Mouse (Mus musculus) liver, embryonic 15.5 days (tissue): Measurements from ENCODE around the gene Cacybp. TPM values are rescaled to one million over a fixed set of nuclear protein-coding genes. Genes with fewer than 3 reads are reported as not detected.

Source experiments
- ATAC-seq: fragments of 200-750 bp; cut with Nextera tagmentation; 2 replicates; pipeline ENCODE4 v1.8.0; 2017; ENCODE audit warnings: moderate number of reproducible peaks, mild to moderate bottlenecking, moderate library complexity; ENCODE audit not compliant: insufficient read depth
- H3K27ac ChIP-seq: fragments of 300-500 bp; sonication (generic); replicated peaks from 2 replicates; pipeline ENCODE4 v1.5.1; 2015; ENCODE audit warnings: mild to moderate bottlenecking, inconsistent platforms
- H3K27me3 ChIP-seq: fragments of 300-500 bp; sonication (generic); 2 replicates; pipeline ENCODE4 v1.6.1; 2015; ENCODE audit warnings: mild to moderate bottlenecking, inconsistent platforms
- H3K36me3 ChIP-seq: fragments of 300-500 bp; sonication (generic); replicated peaks from 2 replicates; pipeline ENCODE4 v1.6.1; 2015; ENCODE audit warnings: moderate library complexity, mild to moderate bottlenecking, inconsistent platforms
- H3K4me1 ChIP-seq: fragments of 300-500 bp; sonication (generic); replicated peaks from 2 replicates; pipeline ENCODE4 v1.6.1; 2015; ENCODE audit warnings: inconsistent platforms
- H3K4me2 ChIP-seq: fragments of 300-500 bp; sonication (generic); 2 replicates; pipeline ENCODE4 v1.6.1; 2015; ENCODE audit warnings: moderate library complexity, mild to moderate bottlenecking, inconsistent platforms
- H3K4me3 ChIP-seq: fragments of 300-500 bp; sonication (generic); replicated peaks from 2 replicates; pipeline ENCODE4 v1.5.1; 2015; ENCODE audit warnings: mild to moderate bottlenecking, inconsistent platforms
- H3K9ac ChIP-seq: fragments of 300-500 bp; sonication (generic); 2 replicates; pipeline ENCODE4 v1.6.1; 2015; ENCODE audit warnings: moderate library complexity, mild to moderate bottlenecking, inconsistent platforms
- H3K9me3 ChIP-seq: fragments of 300-500 bp; sonication (generic); replicated peaks from 2 replicates; pipeline ENCODE4 v1.6.1; 2016; ENCODE audit warnings: inconsistent platforms
- WGBS: fragments of 180-500 bp; shearing (Covaris S2); methylation state at CpG from one replicate; pipeline ENCODE4 v1.1.7; 2015; ENCODE audit warnings: mixed read lengths; ENCODE audit not compliant: insufficient replicate concordance; 5-methylcytosine and 5-hydroxymethylcytosine counted together
- polyA plus RNA-seq: library from polyadenylated mRNA; unstranded; fragments of >200 nt; fragmentation: Nextera tagmentation; extraction: Ambion mirVana; gene quantifications from 2 replicates; pipeline ENCODE4 v1.2.1, GENCODE M21; 2015

Cacybp gene
- polyA plus RNA-seq, 1 experiment from 2014 or later, result 117 TPM

DNA sequence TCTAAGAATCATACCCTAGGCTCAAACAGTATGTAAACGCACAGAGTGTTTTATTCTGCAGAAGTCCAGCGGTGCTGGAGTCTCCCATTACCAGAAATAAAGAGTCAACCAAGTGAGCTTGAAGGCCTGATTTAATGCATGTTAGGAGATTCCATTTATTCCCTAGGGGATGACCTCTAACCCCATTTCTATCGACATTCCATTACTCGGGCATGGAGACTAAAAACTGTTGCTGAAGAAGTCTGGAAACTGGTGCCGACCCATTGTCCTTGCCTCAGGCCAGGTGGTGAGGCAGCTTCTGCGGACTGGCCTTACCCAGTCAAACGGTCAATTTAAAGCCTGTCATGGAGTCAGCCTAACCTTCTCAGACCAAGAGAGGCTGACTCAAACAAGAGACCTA lies 1.5 kb upstream of the Cacybp start:
- Histone ChIP-seq H3K9ac (no peak overlapping the region), H3K27me3 (no peaks in the 10 kb centered on the region), H3K4me2 (peak overlapping the region; percentile 82), H3K4me1 (peaks cover 31% of the 10 kb centered on the region), H3K9me3 (no peaks in the 10 kb centered on the region), H3K36me3 (no peaks in the 10 kb centered on the region; the same call in 1 of the 2 replicates), H3K4me3 (peak overlapping the region; percentile 91), H3K27ac (no peak overlapping the region)
- no peak for ATAC-seq
- 85% methylated on average over 7 of the region's 7 CpGs for WGBS

- peak overlapping the region; percentile 91 for H3K4me3 ChIP-seq
- under 1% methylated on average over 45 of the region's 45 CpGs for WGBS
Measured at GRCm38 (mm10) chr1:160212123-160212691, 468 bp downstream of the Cacybp start.

DNA sequence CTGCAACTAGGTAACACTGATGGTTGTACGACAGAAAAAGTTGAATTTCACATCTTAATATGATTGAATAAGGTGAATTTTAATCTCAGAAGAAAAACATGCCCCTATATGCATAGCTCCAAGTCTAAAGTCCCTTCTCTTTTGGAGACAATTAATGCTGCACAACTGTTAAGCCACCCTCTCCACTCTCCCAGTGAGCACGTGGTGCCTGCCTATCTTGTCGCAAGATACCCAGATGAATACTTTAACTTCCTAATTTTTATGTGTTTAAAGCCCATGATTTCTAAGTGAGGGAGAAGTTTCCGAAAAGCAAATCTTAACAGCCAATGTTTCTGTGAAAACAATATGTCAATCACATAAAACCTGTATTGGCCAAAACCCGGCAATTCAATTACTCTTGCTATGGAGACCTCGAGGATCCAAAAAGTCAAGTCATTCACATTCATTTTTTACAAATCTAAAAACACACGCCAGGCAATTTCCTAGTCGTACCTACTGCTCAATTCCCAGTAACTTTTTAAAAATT lies 1.0 kb downstream of the Cacybp start:
- peak overlapping the region; percentile 94 for H3K27ac ChIP-seq
- no peaks in the 10 kb centered on the region for H3K9me3 ChIP-seq
- H3K27me3 ChIP-seq, result no peaks in the 10 kb centered on the region
- H3K36me3 ChIP-seq, result peaks cover 14% of the 10 kb centered on the region
- WGBS, result under 1% methylated on average over 8 of the region's 8 CpGs
- H3K4me1 ChIP-seq, result peaks cover 31% of the 10 kb centered on the region
- H3K4me3 ChIP-seq, result peak overlapping the region; percentile 91
- H3K4me2 ChIP-seq, result peak overlapping the region; percentile 82
- ATAC-seq, result no peak
- H3K9ac ChIP-seq, result peak overlapping the region; percentile 89

More at GRCm38 (mm10) chr1:160212123-160212691, 468 bp downstream of the Cacybp start:
- Histone ChIP-seq H3K27me3 (no peaks in the 10 kb centered on the region), H3K9ac (peak overlapping the region; percentile 89), H3K9me3 (no peaks in the 10 kb centered on the region), H3K36me3 (peaks cover 8% of the 10 kb centered on the region), H3K4me2 (peak overlapping the region; percentile 82), H3K4me1 (peaks cover 31% of the 10 kb centered on the region), H3K27ac (peak overlapping the region; percentile 94)
- ATAC-seq, result peak; percentile 59

DNA sequence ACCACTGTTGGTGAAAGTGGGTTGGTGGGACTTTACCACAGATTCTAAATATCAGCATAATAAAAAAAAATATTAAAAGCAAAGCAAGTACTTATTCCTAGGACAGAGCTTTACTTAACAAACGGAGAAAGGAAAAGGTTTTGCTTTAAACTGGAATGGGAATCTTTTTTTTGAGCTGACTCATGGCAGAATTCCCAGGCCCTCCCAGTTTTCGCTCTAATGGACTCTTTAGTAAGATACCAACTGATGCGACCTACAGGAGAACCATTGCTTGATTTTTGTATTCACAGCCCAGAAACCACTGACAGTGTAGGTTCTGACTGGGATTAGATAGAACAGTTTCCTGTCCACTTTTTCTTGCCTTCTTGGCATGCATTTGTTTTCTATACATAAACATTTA lies 2.1 kb downstream of the Cacybp start:
- Histone ChIP-seq H3K4me3 (peak overlapping the region; percentile 91), H3K4me2 (peak overlapping the region; percentile 82), H3K9ac (peak overlapping the region; percentile 89), H3K27ac (no peak overlapping the region), H3K4me1 (peaks cover 31% of the 10 kb centered on the region), H3K27me3 (no peaks in the 10 kb centered on the region), H3K36me3 (peaks cover 25% of the 10 kb centered on the region), H3K9me3 (no peaks in the 10 kb centered on the region)
- ATAC-seq, result no peak
- WGBS, result 30% methylated on average over 3 of the region's 3 CpGs

- no peak overlapping the region for H3K4me3 ChIP-seq
- no peaks in the 10 kb centered on the region for H3K27me3 ChIP-seq
- H3K4me1 ChIP-seq, result peaks cover 35% of the 10 kb centered on the region
- no peaks in the 10 kb centered on the region for H3K9me3 ChIP-seq
- no peak overlapping the region for H3K27ac ChIP-seq
- H3K9ac ChIP-seq, result 0 out of 2 replicates have a peak overlapping the region, but pooled peaks have one; percentile 25
- peak overlapping the region; percentile 27 for H3K4me2 ChIP-seq
- peaks cover 31% of the 10 kb centered on the region for H3K36me3 ChIP-seq
- ATAC-seq, result no peak
- 33% methylated on average over 2 of the region's 2 CpGs for WGBS
Measured at GRCm38 (mm10) chr1:160209844-160210243, 2.8 kb downstream of the Cacybp start.

GRCm38 (mm10) chr1:160205486-160205885 lies 7.2 kb downstream of the Cacybp start:
- no peak overlapping the region for H3K9ac ChIP-seq
- peaks cover 66% of the 10 kb centered on the region for H3K36me3 ChIP-seq
- no peaks in the 10 kb centered on the region for H3K9me3 ChIP-seq
- no peaks in the 10 kb centered on the region for H3K27me3 ChIP-seq
- H3K27ac ChIP-seq, result no peak overlapping the region
- ATAC-seq, result no peak
- H3K4me3 ChIP-seq, result no peak overlapping the region
- H3K4me2 ChIP-seq, result no peak overlapping the region
- H3K4me1 ChIP-seq, result peaks cover 14% of the 10 kb centered on the region

GRCm38 (mm10) chr1:160195337-160195663 lies 17.4 kb downstream of the Cacybp start:
- peaks cover 25% of the 10 kb centered on the region for H3K36me3 ChIP-seq
- H3K4me3 ChIP-seq, result peak overlapping the region; percentile 75
- H3K9ac ChIP-seq, result peak overlapping the region; percentile 57
- H3K9me3 ChIP-seq, result no peaks in the 10 kb centered on the region
- peak overlapping the region; percentile 56 for H3K27ac ChIP-seq
- 0% methylated on average over 13 of the region's 13 CpGs for WGBS
- no peaks in the 10 kb centered on the region for H3K27me3 ChIP-seq
- peak; percentile 40 for ATAC-seq
- H3K4me1 ChIP-seq, result peaks cover 19% of the 10 kb centered on the region
- H3K4me2 ChIP-seq, result peak overlapping the region; percentile 85

- 8% methylated on average over 31 of the region's 31 CpGs for WGBS
- peaks cover 19% of the 10 kb centered on the region for H3K4me1 ChIP-seq
- H3K9me3 ChIP-seq, result no peaks in the 10 kb centered on the region
- H3K36me3 ChIP-seq, result peaks cover 22% of the 10 kb centered on the region
- H3K4me2 ChIP-seq, result peak within 1 kb of the TSS; percentile 85
- peak within 1 kb of the TSS; percentile 57 for H3K9ac ChIP-seq
- H3K27ac ChIP-seq, result peak within 1 kb of the TSS; percentile 56
- H3K4me3 ChIP-seq, result peak within 1 kb of the TSS; percentile 75
- peak; percentile 99 for ATAC-seq
- no peaks in the 10 kb centered on the region for H3K27me3 ChIP-seq
Measured at GRCm38 (mm10) chr1:160194529-160195336, 17.9 kb downstream of the Cacybp start, which contains the start of gene Mrps14. Gene Mrps14, plus strand, starts transcription at chr1:160195215.

- no peak overlapping the region for H3K4me2 ChIP-seq
- WGBS, result 29% methylated on average over 5 of the region's 5 CpGs
- no peak for ATAC-seq
Measured at GRCm38 (mm10) chr1:160184506-160184905, 28.2 kb downstream of the Cacybp start.

DNA sequence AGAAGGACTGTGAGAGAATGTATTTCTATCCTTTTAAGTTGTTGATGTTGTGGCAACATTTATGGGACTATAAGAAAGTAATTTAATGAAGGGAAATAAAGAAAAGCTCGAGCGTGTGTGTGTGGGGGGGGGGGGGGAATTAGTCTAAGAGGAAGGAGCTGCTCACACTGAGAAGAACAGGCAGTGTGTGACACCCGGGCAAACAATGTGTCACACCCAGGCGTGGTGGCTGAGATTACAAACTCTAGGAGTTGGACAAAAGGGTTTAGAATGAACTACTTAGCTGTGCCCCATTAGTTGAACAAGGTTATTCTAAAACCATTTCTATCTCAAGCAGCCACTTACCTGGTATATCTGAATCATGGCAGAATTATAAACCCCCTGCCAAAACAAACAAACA lies 31.5 kb downstream of the Cacybp start:
- no peak for ATAC-seq
- Histone ChIP-seq H3K27me3 (no peaks in the 10 kb centered on the region), H3K4me3 (no peak overlapping the region), H3K9ac (no peak overlapping the region), H3K4me2 (no peak overlapping the region), H3K4me1 (no peaks in the 10 kb centered on the region), H3K9me3 (no peaks in the 10 kb centered on the region), H3K36me3 (no peaks in the 10 kb centered on the region), H3K27ac (no peak overlapping the region)
- WGBS, result 44% methylated on average over 4 of the region's 4 CpGs

More at GRCm38 (mm10) chr1:160184506-160184905, 28.2 kb downstream of the Cacybp start:
- no peaks in the 10 kb centered on the region for H3K9me3 ChIP-seq
- H3K4me1 ChIP-seq, result no peaks in the 10 kb centered on the region
- no peak overlapping the region for H3K9ac ChIP-seq
- no peaks in the 10 kb centered on the region for H3K36me3 ChIP-seq
- H3K27me3 ChIP-seq, result 0 out of 2 replicates have a peak, but pooled peaks cover 3% of the 10 kb centered on the region
- no peak overlapping the region for H3K27ac ChIP-seq
- H3K4me3 ChIP-seq, result no peak overlapping the region

GRCm38 (mm10) chr1:160176903-160177302 lies 35.8 kb downstream of the Cacybp start:
- H3K9ac ChIP-seq, result no peak overlapping the region
- no peak for ATAC-seq
- no peaks in the 10 kb centered on the region for H3K27me3 ChIP-seq
- H3K4me3 ChIP-seq, result no peak overlapping the region
- no peak overlapping the region for H3K4me2 ChIP-seq
- H3K9me3 ChIP-seq, result no peaks in the 10 kb centered on the region
- no peaks in the 10 kb centered on the region for H3K4me1 ChIP-seq
- 61% methylated on average over 8 of the region's 8 CpGs for WGBS
- H3K27ac ChIP-seq, result no peak overlapping the region
- no peaks in the 10 kb centered on the region for H3K36me3 ChIP-seq
